Mouse (Mus musculus) neural tube, embryonic 15.5 days (tissue): Measurements from ENCODE around the gene 6430548M08Rik. TPM values are rescaled to one million over a fixed set of nuclear protein-coding genes. Genes with fewer than 3 reads are reported as not detected.

ENCODE experiments used
- ATAC-seq: fragments of 200-750 bp; cut with Nextera tagmentation; 2 replicates; pipeline ENCODE4 v1.8.0; 2017; ENCODE audit warnings: mild to moderate bottlenecking, moderate TSS enrichment, moderate library complexity; ENCODE audit not compliant: low FRiP score
- H3K27ac ChIP-seq: fragments of 300-500 bp; sonication (generic); replicated peaks from 2 replicates; pipeline ENCODE4 v1.5.1; 2015; ENCODE audit warnings: mild to moderate bottlenecking, inconsistent platforms
- H3K27me3 ChIP-seq: fragments of 300-500 bp; sonication (generic); replicated peaks from 2 replicates; pipeline ENCODE4 v1.6.1; 2015; ENCODE audit warnings: inconsistent platforms
- H3K36me3 ChIP-seq: fragments of 300-500 bp; sonication (generic); 2 replicates; pipeline ENCODE4 v1.6.1; 2015; ENCODE audit warnings: inconsistent platforms
- H3K4me1 ChIP-seq: fragments of 300-500 bp; sonication (generic); 2 replicates; pipeline ENCODE4 v1.6.1; 2015; ENCODE audit warnings: inconsistent platforms
- H3K4me2 ChIP-seq: fragments of 300-500 bp; sonication (generic); 2 replicates; pipeline ENCODE4 v1.6.1; 2015; ENCODE audit warnings: inconsistent platforms, mild to moderate bottlenecking, moderate library complexity
- H3K4me3 ChIP-seq: fragments of 300-500 bp; sonication (generic); replicated peaks from 2 replicates; pipeline ENCODE4 v1.5.1; 2015; ENCODE audit warnings: mild to moderate bottlenecking, inconsistent platforms
- H3K9ac ChIP-seq: fragments of 300-500 bp; sonication (generic); replicated peaks from 2 replicates; pipeline ENCODE4 v1.6.1; 2015; ENCODE audit warnings: mild to moderate bottlenecking, inconsistent platforms
- H3K9me3 ChIP-seq: fragments of 300-500 bp; sonication (generic); replicated peaks from 2 replicates; pipeline ENCODE4 v1.6.1; 2016; ENCODE audit warnings: inconsistent platforms
- WGBS: fragments of 180-500 bp; shearing (Covaris S2); methylation state at CpG from one replicate; pipeline ENCODE4 v1.1.7; 2015; ENCODE audit warnings: mixed read lengths; 5-methylcytosine and 5-hydroxymethylcytosine counted together
- polyA plus RNA-seq: library from polyadenylated mRNA; unstranded; fragments of >200 nt; fragmentation: Nextera tagmentation; extraction: Ambion mirVana; gene quantifications from 2 replicates; pipeline ENCODE4 v1.2.1, GENCODE M21; 2015

Gene 6430548M08Rik
- polyA plus RNA-seq, 1 experiment from 2014 or later: 31.9 TPM

GRCm38 (mm10) chr8:120169119-120169518, 55.2 kb downstream of the 6430548M08Rik start:
- 64% methylated on average over 8 of the region's 8 CpGs for WGBS
- H3K27ac ChIP-seq: no peak overlapping the region
- no peaks in the 10 kb centered on the region for H3K9me3 ChIP-seq
- no peak overlapping the region for H3K9ac ChIP-seq
- no peaks in the 10 kb centered on the region for H3K36me3 ChIP-seq
- H3K4me1 ChIP-seq: peaks cover 16% of the 10 kb centered on the region
- no peak overlapping the region for H3K4me3 ChIP-seq
- ATAC-seq: no peak
- H3K4me2 ChIP-seq: no peak overlapping the region
- peaks cover 4% of the 10 kb centered on the region; the same call in 1 of the 2 replicates for H3K27me3 ChIP-seq

- Histone ChIP-seq H3K4me2 (no peak overlapping the region), H3K9me3 (no peaks in the 10 kb centered on the region), H3K36me3 (no peaks in the 10 kb centered on the region), H3K27ac (no peak overlapping the region), H3K9ac (no peak overlapping the region), H3K4me3 (no peak overlapping the region), H3K4me1 (peaks cover 28% of the 10 kb centered on the region), H3K27me3 (peaks cover 10% of the 10 kb centered on the region; the same call in 1 of the 2 replicates)
- no peak for ATAC-seq
- WGBS: 96% methylated on average over 1 of the region's 1 CpGs
Observed at GRCm38 (mm10) chr8:120173195-120173594, 59.2 kb downstream of the 6430548M08Rik start.

- no peak overlapping the region for H3K27ac ChIP-seq
- H3K27me3 ChIP-seq: peaks cover 10% of the 10 kb centered on the region; the same call in 1 of the 2 replicates
- no peak overlapping the region for H3K9ac ChIP-seq
- no peak overlapping the region for H3K4me3 ChIP-seq
- 57% methylated on average over 18 of the region's 18 CpGs for WGBS
- no peak for ATAC-seq
- no peaks in the 10 kb centered on the region for H3K36me3 ChIP-seq
- no peaks in the 10 kb centered on the region for H3K9me3 ChIP-seq
- H3K4me2 ChIP-seq: no peak overlapping the region
- peaks cover 38% of the 10 kb centered on the region for H3K4me1 ChIP-seq
Observed at GRCm38 (mm10) chr8:120174606-120175005, 60.7 kb downstream of the 6430548M08Rik start.

GRCm38 (mm10) chr8:120176605-120177004, 62.7 kb downstream of the 6430548M08Rik start:
- Histone ChIP-seq H3K27ac (peak overlapping the region; percentile 77), H3K4me2 (peak overlapping the region; percentile 47), H3K9ac (no peak overlapping the region), H3K4me3 (no peak overlapping the region), H3K36me3 (no peaks in the 10 kb centered on the region), H3K9me3 (no peaks in the 10 kb centered on the region), H3K4me1 (peaks cover 50% of the 10 kb centered on the region), H3K27me3 (peaks cover 5% of the 10 kb centered on the region; the same call in 1 of the 2 replicates)
- ATAC-seq: no peak
- 11% methylated on average over 4 of the region's 4 CpGs for WGBS

GRCm38 (mm10) chr8:120177318-120178123, 63.6 kb downstream of the 6430548M08Rik start, which contains the start of gene Fam92b:
TSS of gene Fam92b (minus strand) at chr8:120177466.
- peaks cover 50% of the 10 kb centered on the region for H3K4me1 ChIP-seq
- peak within 1 kb of the TSS; percentile 77 for H3K27ac ChIP-seq
- no peak within 1 kb of the TSS for H3K9ac ChIP-seq
- H3K36me3 ChIP-seq: no peaks in the 10 kb centered on the region
- peak; percentile 76 for ATAC-seq
- H3K4me3 ChIP-seq: 0 out of 2 replicates have a peak within 1 kb of the TSS, but pooled peaks have one; percentile 6
- peaks cover 5% of the 10 kb centered on the region; the same call in 1 of the 2 replicates for H3K27me3 ChIP-seq
- WGBS: 2% methylated on average over 20 of the region's 26 CpGs
- peak within 1 kb of the TSS; percentile 47 for H3K4me2 ChIP-seq
- H3K9me3 ChIP-seq: no peaks in the 10 kb centered on the region

- H3K4me3 ChIP-seq: no peak overlapping the region
- H3K9ac ChIP-seq: no peak overlapping the region
- no peaks in the 10 kb centered on the region for H3K36me3 ChIP-seq
- no peak for ATAC-seq
- H3K27me3 ChIP-seq: peaks cover 5% of the 10 kb centered on the region; the same call in 1 of the 2 replicates
- peak overlapping the region; percentile 41; the same call in 1 of the 2 replicates for H3K27ac ChIP-seq
- H3K4me1 ChIP-seq: peaks cover 50% of the 10 kb centered on the region
- H3K4me2 ChIP-seq: peak overlapping the region; percentile 47
- WGBS: 3% methylated on average over 10 of the region's 10 CpGs
- no peaks in the 10 kb centered on the region for H3K9me3 ChIP-seq
Observed at GRCm38 (mm10) chr8:120178124-120178514, 64.2 kb downstream of the 6430548M08Rik start.

GRCm38 (mm10) chr8:120179027-120179431, 65.1 kb downstream of the 6430548M08Rik start:
- under 1% methylated on average over 10 of the region's 10 CpGs for WGBS
- H3K27ac ChIP-seq: peak overlapping the region; percentile 63
- H3K36me3 ChIP-seq: no peaks in the 10 kb centered on the region
- peaks cover 5% of the 10 kb centered on the region; the same call in 1 of the 2 replicates for H3K27me3 ChIP-seq
- no peaks in the 10 kb centered on the region for H3K9me3 ChIP-seq
- H3K4me1 ChIP-seq: peaks cover 51% of the 10 kb centered on the region
- H3K9ac ChIP-seq: no peak overlapping the region
- peak overlapping the region; percentile 55 for H3K4me2 ChIP-seq
- H3K4me3 ChIP-seq: peak overlapping the region; percentile 25
- ATAC-seq: peak; percentile 72

- Histone ChIP-seq H3K27ac (no peak overlapping the region), H3K36me3 (no peaks in the 10 kb centered on the region), H3K27me3 (no peaks in the 10 kb centered on the region; the same call in 1 of the 2 replicates), H3K4me3 (no peak overlapping the region), H3K9me3 (no peaks in the 10 kb centered on the region), H3K4me2 (no peak overlapping the region), H3K9ac (no peak overlapping the region), H3K4me1 (peaks cover 65% of the 10 kb centered on the region)
- no peak for ATAC-seq
- 22% methylated on average over 7 of the region's 7 CpGs for WGBS
Observed at GRCm38 (mm10) chr8:120180445-120180970, 66.6 kb downstream of the 6430548M08Rik start.

- no peaks in the 10 kb centered on the region for H3K36me3 ChIP-seq
- ATAC-seq: no peak
- H3K4me2 ChIP-seq: no peak overlapping the region
- H3K27me3 ChIP-seq: no peaks in the 10 kb centered on the region; the same call in 1 of the 2 replicates
- no peaks in the 10 kb centered on the region for H3K9me3 ChIP-seq
- WGBS: 89% methylated on average over 5 of the region's 5 CpGs
- peaks cover 69% of the 10 kb centered on the region for H3K4me1 ChIP-seq
- no peak overlapping the region for H3K27ac ChIP-seq
- no peak overlapping the region for H3K4me3 ChIP-seq
- H3K9ac ChIP-seq: no peak overlapping the region
Observed at GRCm38 (mm10) chr8:120181274-120181673, 67.3 kb downstream of the 6430548M08Rik start.

GRCm38 (mm10) chr8:120181861-120182414, 68.0 kb downstream of the 6430548M08Rik start:
- no peaks in the 10 kb centered on the region; the same call in 1 of the 2 replicates for H3K27me3 ChIP-seq
- ATAC-seq: no peak
- H3K4me2 ChIP-seq: no peak overlapping the region
- no peaks in the 10 kb centered on the region for H3K9me3 ChIP-seq
- no peak overlapping the region for H3K27ac ChIP-seq
- H3K36me3 ChIP-seq: no peaks in the 10 kb centered on the region
- no peak overlapping the region for H3K9ac ChIP-seq
- H3K4me3 ChIP-seq: no peak overlapping the region
- peaks cover 67% of the 10 kb centered on the region for H3K4me1 ChIP-seq
- 84% methylated on average over 4 of the region's 4 CpGs for WGBS

- WGBS: 40% methylated on average over 9 of the region's 9 CpGs
Observed at GRCm38 (mm10) chr8:120184366-120184765, 70.4 kb downstream of the 6430548M08Rik start.

More at GRCm38 (mm10) chr8:120184366-120184765, 70.4 kb downstream of the 6430548M08Rik start:
- Histone ChIP-seq H3K27ac (no peak overlapping the region), H3K9ac (no peak overlapping the region), H3K9me3 (no peaks in the 10 kb centered on the region), H3K4me2 (no peak overlapping the region), H3K27me3 (no peaks in the 10 kb centered on the region; the same call in 1 of the 2 replicates), H3K4me1 (peaks cover 43% of the 10 kb centered on the region), H3K36me3 (no peaks in the 10 kb centered on the region), H3K4me3 (no peak overlapping the region)
- ATAC-seq: no peak
